Mouse (Mus musculus): ENCODE data around the gene Gins1. TPM values are rescaled to one million over a fixed set of nuclear protein-coding genes. Genes with fewer than 3 reads are reported as not detected.

Gins1 gene
- polyA plus RNA-seq (2012; fragmentation: generic; extraction: Trizol) = 7.5 TPM

- Histone ChIP-seq H3K4me2 (ENCODE audit: low read depth) (peak within 1 kb of the TSS; percentile 93), H3K79me2 (ENCODE audit: control insufficient read depth, insufficient read depth) (peaks cover 25% of the 10 kb centered on the region), H3ac (ENCODE audit: control insufficient read depth, insufficient read length) (peak within 1 kb of the TSS; percentile 84), H3K4me3 (peak within 1 kb of the TSS; percentile 51), H3K27me3 (ENCODE audit: control insufficient read depth, insufficient read depth, insufficient read length) (no peaks in the 10 kb centered on the region), H3K36me3 (ENCODE audit: control insufficient read depth, insufficient read depth) (no peaks in the 10 kb centered on the region)
- TF ChIP-seq MYOD1 (IDR thresholded peaks at IDR 0.05; ENCODE audit: control insufficient read depth in 1 of 3, insufficient read length in 2 of 3, low read depth in 2 of 3) (no peak), SRF (IDR thresholded peaks at IDR 0.05; ENCODE audit: control insufficient read depth, insufficient read length, low read depth) (peak; percentile 2), CEBPB (IDR thresholded peaks at IDR 0.05; ENCODE audit: insufficient read depth, poor library complexity, severe bottlenecking) (no peak)
Observed at GRCm38 (mm10) chr2:150904936-150905450, at the start of gene Gins1. Gene Gins1 (plus strand): TSS chr2:150905400.

GRCm38 (mm10) chr2:150858724-150859487 is 46.3 kb upstream of the Gins1 start:
- Histone ChIP-seq H3K27me3 (ENCODE audit: control insufficient read depth, insufficient read depth, insufficient read length) (no peaks in the 10 kb centered on the region), H3K4me3 (no peak overlapping the region), H3K4me2 (ENCODE audit: low read depth) (no peak overlapping the region), H3K79me2 (ENCODE audit: control insufficient read depth, insufficient read depth) (no peaks in the 10 kb centered on the region), H3ac (ENCODE audit: control insufficient read depth, insufficient read length) (no peak overlapping the region), H3K36me3 (ENCODE audit: control insufficient read depth, insufficient read depth) (no peaks in the 10 kb centered on the region)
- TF ChIP-seq USF1 (IDR thresholded peaks at IDR 0.05; ENCODE audit: low read depth) (no peak), SRF (IDR thresholded peaks at IDR 0.05; ENCODE audit: control insufficient read depth, insufficient read length, low read depth) (no peak), MAX (IDR thresholded peaks at IDR 0.05; ENCODE audit: low read depth) (no peak), POLR2A (IDR thresholded peaks at IDR 0.05; ENCODE audit: insufficient read length, low read depth) (no peak), MYOG (IDR thresholded peaks at IDR 0.05; ENCODE audit: control insufficient read depth in 1 of 3, insufficient read depth in 1 of 3, insufficient read length in 2 of 3, low read depth in 2 of 3) (no peak), TCF3 (IDR thresholded peaks at IDR 0.05; ENCODE audit: insufficient read length, low read depth) (no peak)

GRCm38 (mm10) chr2:150859709-150860470 is 45.3 kb upstream of the Gins1 start:
- Histone ChIP-seq H3K36me3 (ENCODE audit: control insufficient read depth, insufficient read depth) (no peaks in the 10 kb centered on the region), H3K4me3 (no peak overlapping the region), H3K27me3 (ENCODE audit: control insufficient read depth, insufficient read depth, insufficient read length) (no peaks in the 10 kb centered on the region), H3K79me2 (ENCODE audit: control insufficient read depth, insufficient read depth) (no peaks in the 10 kb centered on the region), H3ac (ENCODE audit: control insufficient read depth, insufficient read length) (no peak overlapping the region), H3K4me2 (ENCODE audit: low read depth) (no peak overlapping the region)
- no peak for TF ChIP-seq MYOG (IDR thresholded peaks at IDR 0.05; ENCODE audit: control insufficient read depth in 1 of 3, insufficient read depth in 1 of 3, insufficient read length in 2 of 3, low read depth in 2 of 3)
- TF ChIP-seq USF1 (IDR thresholded peaks at IDR 0.05; ENCODE audit: low read depth) = no peak
- TF ChIP-seq POLR2A (IDR thresholded peaks at IDR 0.05; ENCODE audit: insufficient read length, low read depth) = no peak
- no peak for TF ChIP-seq E2F4 (IDR thresholded peaks at IDR 0.05; ENCODE audit: insufficient read depth)
- TF ChIP-seq MAX (IDR thresholded peaks at IDR 0.05; ENCODE audit: low read depth) = no peak
- no peak for TF ChIP-seq TCF3 (IDR thresholded peaks at IDR 0.05; ENCODE audit: insufficient read length, low read depth)
- no peak for TF ChIP-seq REST (IDR thresholded peaks at IDR 0.05; ENCODE audit: insufficient read depth, insufficient read length)
- no peak for TF ChIP-seq POLR2AphosphoS2 (IDR thresholded peaks at IDR 0.05; ENCODE audit: insufficient read length, low read depth)
- no peak for TF ChIP-seq MYOD1 (IDR thresholded peaks at IDR 0.05; ENCODE audit: control insufficient read depth in 1 of 3, insufficient read length in 2 of 3, low read depth in 2 of 3)
- no peak for TF ChIP-seq CEBPB (IDR thresholded peaks at IDR 0.05; ENCODE audit: insufficient read depth, poor library complexity, severe bottlenecking)

- H3K79me2 ChIP-seq (ENCODE audit: control insufficient read depth, insufficient read depth) = no peaks in the 10 kb centered on the region
- no peak overlapping the region for H3ac ChIP-seq (ENCODE audit: control insufficient read depth, insufficient read length)
- no peaks in the 10 kb centered on the region for H3K36me3 ChIP-seq (ENCODE audit: control insufficient read depth, insufficient read depth)
- H3K4me3 ChIP-seq = no peak overlapping the region
- TF ChIP-seq CEBPB (IDR thresholded peaks at IDR 0.05; ENCODE audit: insufficient read depth, poor library complexity, severe bottlenecking) = no peak
- TF ChIP-seq MYOD1 (IDR thresholded peaks at IDR 0.05; ENCODE audit: control insufficient read depth in 1 of 3, insufficient read length in 2 of 3, low read depth in 2 of 3) = no peak
- no peak for TF ChIP-seq MAX (IDR thresholded peaks at IDR 0.05; ENCODE audit: low read depth)
- no peak for TF ChIP-seq POLR2AphosphoS2 (IDR thresholded peaks at IDR 0.05; ENCODE audit: insufficient read length, low read depth)
- no peak for TF ChIP-seq USF1 (IDR thresholded peaks at IDR 0.05; ENCODE audit: low read depth)
- no peak for TF ChIP-seq TCF12 (IDR thresholded peaks at IDR 0.05; ENCODE audit: insufficient read depth, poor library complexity, severe bottlenecking)
- TF ChIP-seq SRF (IDR thresholded peaks at IDR 0.05; ENCODE audit: control insufficient read depth, insufficient read length, low read depth) = no peak
- no peak for TF ChIP-seq POLR2A (IDR thresholded peaks at IDR 0.05; ENCODE audit: insufficient read length, low read depth)
- TF ChIP-seq MYOG (IDR thresholded peaks at IDR 0.05; ENCODE audit: control insufficient read depth in 1 of 3, insufficient read depth in 1 of 3, insufficient read length in 2 of 3, low read depth in 2 of 3) = no peak
- no peaks in the 10 kb centered on the region for H3K27me3 ChIP-seq (ENCODE audit: control insufficient read depth, insufficient read depth, insufficient read length)
- no peak overlapping the region for H3K4me2 ChIP-seq (ENCODE audit: low read depth)
Observed at GRCm38 (mm10) chr2:150861128-150861527, 44.1 kb upstream of the Gins1 start.

- Histone ChIP-seq H3K36me3 (ENCODE audit: control insufficient read depth, insufficient read depth) (no peaks in the 10 kb centered on the region), H3K4me3 (no peak overlapping the region), H3K4me2 (ENCODE audit: low read depth) (no peak overlapping the region), H3ac (ENCODE audit: control insufficient read depth, insufficient read length) (no peak overlapping the region), H3K79me2 (ENCODE audit: control insufficient read depth, insufficient read depth) (no peaks in the 10 kb centered on the region), H3K27me3 (ENCODE audit: control insufficient read depth, insufficient read depth, insufficient read length) (no peaks in the 10 kb centered on the region)
- TF ChIP-seq USF1 (IDR thresholded peaks at IDR 0.05; ENCODE audit: low read depth) (no peak), CEBPB (IDR thresholded peaks at IDR 0.05; ENCODE audit: insufficient read depth, poor library complexity, severe bottlenecking) (no peak), SRF (IDR thresholded peaks at IDR 0.05; ENCODE audit: control insufficient read depth, insufficient read length, low read depth) (no peak), POLR2AphosphoS2 (IDR thresholded peaks at IDR 0.05; ENCODE audit: insufficient read length, low read depth) (no peak), MAX (IDR thresholded peaks at IDR 0.05; ENCODE audit: low read depth) (no peak), E2F4 (IDR thresholded peaks at IDR 0.05; ENCODE audit: insufficient read depth) (no peak), POLR2A (IDR thresholded peaks at IDR 0.05; ENCODE audit: insufficient read length, low read depth) (no peak), TCF3 (IDR thresholded peaks at IDR 0.05; ENCODE audit: insufficient read length, low read depth) (no peak), REST (IDR thresholded peaks at IDR 0.05; ENCODE audit: insufficient read depth, insufficient read length) (no peak), MYOG (IDR thresholded peaks at IDR 0.05; ENCODE audit: control insufficient read depth in 1 of 3, insufficient read depth in 1 of 3, insufficient read length in 2 of 3, low read depth in 2 of 3) (no peak), MYOD1 (IDR thresholded peaks at IDR 0.05; ENCODE audit: control insufficient read depth in 1 of 3, insufficient read length in 2 of 3, low read depth in 2 of 3) (no peak), TCF12 (IDR thresholded peaks at IDR 0.05; ENCODE audit: insufficient read depth, poor library complexity, severe bottlenecking) (no peak)
Observed at GRCm38 (mm10) chr2:150867021-150867420, 38.2 kb upstream of the Gins1 start.

Measured in myocyte (in vitro differentiated cells).